Mouse (Mus musculus) bone marrow macrophage, adult 2 months (primary cell): ENCODE measurements around the gene Irf2bp1.

Source experiments
- CTCF ChIP-seq: IDR thresholded peaks from 2 replicates; pipeline ENCODE4 v1.5.1; 2012; ENCODE audit warnings: low read depth, mild to moderate bottlenecking, low read length, moderate library complexity
- POLR2A ChIP-seq: IDR thresholded peaks from 2 replicates; pipeline ENCODE4 v1.6.1; 2012; ENCODE audit warnings: mild to moderate bottlenecking, low read depth, low read length, borderline replicate concordance

GRCm38 (mm10) chr7:19005417-19006121 lies 1.7 kb downstream of the Irf2bp1 start:
- TF ChIP-seq CTCF, result no peak
- TF ChIP-seq POLR2A, result no peak
